Mouse (Mus musculus) ES-E14 (cell line): ENCODE measurements at regions not wholly inside any gene's neighbourhood (a gene's known extent, or its start where the extent isn't known, plus 50 kb on each side); places are given as distances from the start of the nearest gene placed in this dataset.

Experiments used
- HCFC1 ChIP-seq: IDR thresholded peaks from 2 replicates; pipeline ENCODE4 v1.6.1; 2012; ENCODE audit warnings: low read length, inconsistent platforms, borderline replicate concordance; ENCODE audit not compliant: insufficient read depth
- ZC3H11A ChIP-seq: IDR thresholded peaks from 2 replicates; pipeline ENCODE4 v1.6.1; 2012; ENCODE audit warnings: low read depth, mild to moderate bottlenecking, inconsistent platforms, low read length, borderline replicate concordance
- ZNF384 ChIP-seq: IDR thresholded peaks from 2 replicates; pipeline ENCODE4 v1.6.1; 2012; ENCODE audit warnings: low read depth, low read length, inconsistent platforms

GRCm38 (mm10) chr19:14892390-14892758, 294.5 kb upstream of the Tle4 start:
- TF ChIP-seq ZC3H11A (no peak), HCFC1 (no peak), ZNF384 (no peak)
